Comparison of ENCODE assay signal across 8 mouse cellular contexts in the genomic region with DNA sequence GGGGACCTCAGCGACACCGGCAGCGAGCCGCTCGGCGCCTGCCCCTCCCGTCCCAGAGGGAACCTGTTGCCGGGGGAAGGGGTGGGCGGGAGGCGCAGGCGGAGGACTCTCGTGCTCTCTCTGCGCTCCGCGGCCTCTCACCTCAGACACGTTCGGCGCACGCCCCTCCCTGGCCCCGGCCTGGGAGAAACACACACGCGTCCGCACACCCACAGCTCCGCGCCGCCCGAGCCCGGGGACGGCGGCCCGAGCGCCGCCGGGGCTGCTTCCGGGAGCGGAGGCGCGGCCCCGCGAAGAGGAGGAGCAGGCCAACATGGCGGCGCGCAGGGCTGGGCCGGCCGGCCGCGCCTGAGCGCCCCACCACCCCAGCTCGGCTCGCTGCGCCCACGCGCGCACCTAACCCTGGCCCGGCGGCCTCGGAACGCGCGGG. TPM values are rescaled to one million over a fixed set of nuclear protein-coding genes. Genes with fewer than 3 reads are reported as not detected.
DNase-seq lines count a peak whose midpoint lies in the region; ATAC-seq and TF ChIP-seq lines count a peak whose summit lies in the region.

Usp24 (plus strand) TSS at position 293 of the 430 bp plus-strand sequence.

- no peaks in the 10 kb centered on the region for H3K9me3 ChIP-seq in forebrain, embryonic 11.5 days (ENCODE audit: control insufficient read depth, low read length)
- H3K9me3 ChIP-seq in heart, embryonic 14.5 days (ENCODE audit: control insufficient read depth, low read length) = no peaks in the 10 kb centered on the region
- no peaks in the 10 kb centered on the region for H3K9me3 ChIP-seq in liver, embryonic 14.5 days (ENCODE audit: control insufficient read depth, low read length)

- ATAC-seq in forebrain, embryonic 11.5 days (replicated peaks; ENCODE audit: low FRiP score) = peak; percentile 93
- ATAC-seq in heart, embryonic 14.5 days (ENCODE audit: insufficient number of reproducible peaks, insufficient read depth, low FRiP score, low read depth) = peak; percentile 83
- peak; percentile 88 for ATAC-seq in liver, embryonic 14.5 days (ENCODE audit: insufficient read depth)

- TF ChIP-seq CTCF in liver, embryonic 14.5 days (IDR thresholded peaks at IDR 0.05; ENCODE audit: low read depth) = no peak

- TF ChIP-seq EP300 in liver, embryonic 14.5 days (IDR thresholded peaks at IDR 0.05; ENCODE audit: low read depth) = no peak

- H3K4me2 ChIP-seq in forebrain, embryonic 11.5 days (ENCODE audit: low read depth, low read length, severe bottlenecking) = peak within 1 kb of the TSS; percentile 90
- peak within 1 kb of the TSS; percentile 87 for H3K4me2 ChIP-seq in heart, embryonic 14.5 days (ENCODE audit: low read length)
- peak within 1 kb of the TSS; percentile 98 for H3K4me2 ChIP-seq in liver, embryonic 14.5 days (ENCODE audit: low read depth)

- no peaks in the 10 kb centered on the region for H3K27me3 ChIP-seq in forebrain, embryonic 11.5 days (ENCODE audit: control insufficient read depth, insufficient read depth, low read length)
- no peaks in the 10 kb centered on the region for H3K27me3 ChIP-seq in heart, embryonic 14.5 days (ENCODE audit: control insufficient read depth, insufficient read depth, low read length)
- H3K27me3 ChIP-seq in liver, embryonic 14.5 days (ENCODE audit: control insufficient read depth, insufficient read depth, low read length) = no peaks in the 10 kb centered on the region
- H3K27me3 ChIP-seq in splenic B cell, adult 2 months (ENCODE audit: control insufficient read depth, insufficient read depth, low read length, poor library complexity, severe bottlenecking) = no peaks in the 10 kb centered on the region

- WGBS in forebrain, embryonic 11.5 days = under 1% methylated on average over 37 of the region's 60 CpGs
- under 1% methylated on average over 58 of the region's 60 CpGs for WGBS in heart, embryonic 14.5 days
- 1% methylated on average over 50 of the region's 60 CpGs for WGBS in liver, embryonic 14.5 days (ENCODE audit: insufficient replicate concordance)

- H3K9ac ChIP-seq in forebrain, embryonic 11.5 days (ENCODE audit: low read length) = peak within 1 kb of the TSS; percentile 98
- H3K9ac ChIP-seq in heart, embryonic 14.5 days (ENCODE audit: low read length) = peak within 1 kb of the TSS; percentile 98
- H3K9ac ChIP-seq in liver, embryonic 14.5 days (replicated peaks) = peak within 1 kb of the TSS; percentile 90

- peak within 1 kb of the TSS; percentile 94 for H3K27ac ChIP-seq in brown adipose tissue, adult 24 weeks (replicated peaks; ENCODE audit: low read depth, low read length)
- peak within 1 kb of the TSS; percentile 85 for H3K27ac ChIP-seq in forebrain, embryonic 11.5 days (ENCODE audit: low read depth, low read length)
- H3K27ac ChIP-seq in heart, embryonic 14.5 days (replicated peaks in 1 of 2; ENCODE audit: control insufficient read depth in 1 of 2, insufficient read depth in 1 of 2, low read depth in 2 of 2, low read length in 2 of 2) = peak within 1 kb of the TSS; percentile 94 to 96
- H3K27ac ChIP-seq in liver, embryonic 14.5 days = peak within 1 kb of the TSS; percentile 84

- H3K4me1 ChIP-seq in brown adipose tissue, adult 24 weeks (ENCODE audit: control insufficient read depth, insufficient read depth, insufficient read length, low read length) = peaks cover 5% of the 10 kb centered on the region; the same call in 1 of the 2 replicates
- peaks cover 7% of the 10 kb centered on the region for H3K4me1 ChIP-seq in forebrain, embryonic 11.5 days (replicated peaks; ENCODE audit: control insufficient read depth, insufficient read depth, low read length)
- H3K4me1 ChIP-seq in heart, embryonic 14.5 days (ENCODE audit: control insufficient read depth in 2 of 2, insufficient read depth in 2 of 2, low read length in 2 of 2) = peaks cover 9 to 43% of the 10 kb centered on the region in 2 experiments
- H3K4me1 ChIP-seq in liver, embryonic 14.5 days (replicated peaks; ENCODE audit: control insufficient read depth in 2 of 2, insufficient read depth in 2 of 2, low read length in 1 of 2) = peaks cover 25 to 33% of the 10 kb centered on the region in 2 experiments

- no peaks in the 10 kb centered on the region for H3K36me3 ChIP-seq in forebrain, embryonic 11.5 days (ENCODE audit: control insufficient read depth, insufficient read depth, low read length)
- 0 out of 2 replicates have a peak, but pooled peaks cover 5% of the 10 kb centered on the region for H3K36me3 ChIP-seq in heart, embryonic 14.5 days (ENCODE audit: control insufficient read depth, insufficient read depth, low read length)
- H3K36me3 ChIP-seq in liver, embryonic 14.5 days (replicated peaks; ENCODE audit: control insufficient read depth, insufficient read depth, low read depth) = no peaks in the 10 kb centered on the region
- H3K36me3 ChIP-seq in splenic B cell, adult 2 months (ENCODE audit: control insufficient read depth, insufficient read depth, low read length, poor library complexity, severe bottlenecking) = 0 out of 2 replicates have a peak, but pooled peaks cover 2% of the 10 kb centered on the region

- peak within 1 kb of the TSS; percentile 100 for H3K4me3 ChIP-seq in brown adipose tissue, adult 24 weeks (ENCODE audit: insufficient read depth, low read depth, low read length)
- peak within 1 kb of the TSS; percentile 90 for H3K4me3 ChIP-seq in forebrain, embryonic 11.5 days (ENCODE audit: low read depth, low read length)
- peak within 1 kb of the TSS; percentile 96 to 100 for H3K4me3 ChIP-seq in heart, embryonic 14.5 days (ENCODE audit: control insufficient read depth in 1 of 2, insufficient read depth in 1 of 2, low read depth in 1 of 2, low read length in 2 of 2)
- H3K4me3 ChIP-seq in liver, embryonic 14.5 days (ENCODE audit: insufficient read depth in 1 of 2, low read depth in 2 of 2, low read length in 2 of 2) = peak within 1 kb of the TSS; percentile 80 to 88

- peak; percentile 86 for DNase-seq in CD4-positive, CD25-positive, alpha-beta regulatory T cell, adult 2 months (ENCODE audit: low read depth, low spot score)
- DNase-seq in forebrain, embryonic 11.5 days (ENCODE audit: low spot score) = peak; percentile 87
- DNase-seq in kidney, postnatal 10 days = peak; percentile 85
- peak; percentile 60 to 65 (median 61) for DNase-seq in liver, embryonic 14.5 days (ENCODE audit: low read depth in 3 of 3, low spot score in 3 of 3)
- peak; percentile 50 to 68 for DNase-seq in natural killer cell, adult 2 months (ENCODE audit: low spot score in 2 of 2)
- peak; percentile 79 for DNase-seq in splenic B cell, adult 2 months (ENCODE audit: low read depth, low spot score)

RNA-seq across cellular contexts. Expression of gene Usp24, which starts in this region (rescaled TPM):
- polyA plus RNA-seq in brown adipose tissue, adult 24 weeks (2012; ENCODE audit: insufficient read depth, insufficient read length, missing spikeins) = 17.2 and 17.7 TPM in 2 replicates
- polyA plus RNA-seq in forebrain, embryonic 11.5 days (2014; fragmentation: Nextera tagmentation; extraction: Ambion mirVana) = 12.8 and 13.7 TPM in 2 replicates
- 11.9 and 12.9 TPM in 2 replicates for polyA plus RNA-seq in heart, embryonic 14.5 days (2014; fragmentation: Nextera tagmentation; extraction: Ambion mirVana)
- polyA plus RNA-seq in liver, embryonic 14.5 days (2012; rRNA removed) = 4.9 and 6.8 TPM in 2 replicates
- polyA plus RNA-seq in liver, embryonic 14.5 days (2014; fragmentation: Nextera tagmentation; extraction: Ambion mirVana) = 6.4 and 7.8 TPM in 2 replicates

Comparison
In these comparisons a context has a peak if more than half of its experiments do, and no peak if none do; other contexts are left out.
1. Peak in every context shown above with its lines: DNase-seq, ATAC-seq, H3K4me3 ChIP-seq and H3K27ac ChIP-seq.